Mouse (Mus musculus) effector memory CD4-positive, alpha-beta T cell, adult 5 months (primary cell): ENCODE data around the gene Tbc1d2b. TPM values are rescaled to one million over a fixed set of nuclear protein-coding genes. Genes with fewer than 3 reads are reported as not detected.

Experiments
- polyA plus RNA-seq: library from polyadenylated mRNA; unstranded; fragments of 100-300 nt; shearing (Covaris generic); gene quantifications from one replicate; pipeline ENCODE4 v1.2.1, GENCODE M21; 2017

Tbc1d2b gene
- polyA plus RNA-seq = 39.8 TPM

GRCm38 (mm10) chr9:90270193-90270943 lies at the start of gene Tbc1d2b:
TSS of gene Tbc1d2b (minus strand) at chr9:90270804.

GRCm38 (mm10) chr9:90162926-90163748 lies 107.5 kb downstream of the Tbc1d2b start, which contains the start of gene Adamts7:
TSS of gene Adamts7 (plus strand) at chr9:90163069.

Other genes starting within 250 kb of the Tbc1d2b start
- 1.3 TPM for gene Ctsh, start 216.7 kb downstream of the Tbc1d2b start, polyA plus RNA-seq
- 372 TPM for gene Morf4l1, start 156.0 kb downstream of the Tbc1d2b start, polyA plus RNA-seq
- gene Adamts7, start 107.7 kb downstream of the Tbc1d2b start, polyA plus RNA-seq = not detected